Mouse (Mus musculus): ENCODE results near the gene Map3k10.

Map3k10 gene

GRCm38 (mm10) chr7:27674522-27675221, at the start of gene Map3k10:
Map3k10 (minus strand) TSS chr7:27674598.
- in situ Hi-C loops (cut with MboI, MseI) = no loop called here

- in situ Hi-C loops (cut with MboI, MseI) = no loop called here
Measured at GRCm38 (mm10) chr7:27721951-27722350, 47.6 kb upstream of the Map3k10 start.

- in situ Hi-C loops (cut with MboI, MseI) = no loop called here
Measured at GRCm38 (mm10) chr7:27710402-27710801, 36.0 kb upstream of the Map3k10 start.

GRCm38 (mm10) chr7:27696711-27697110, 22.3 kb upstream of the Map3k10 start:
- in situ Hi-C loops (cut with MboI, MseI) = no loop called here

- in situ Hi-C loops (cut with MboI, MseI) = loop anchor here (5.0 kb wide), 1 partner anchor 36 kb away; no protein-coding TSS in a partner anchor
Measured at GRCm38 (mm10) chr7:27691076-27691475, 16.7 kb upstream of the Map3k10 start.

- in situ Hi-C loops (cut with MboI, MseI) = loop anchor here (10.0 kb wide), 1 partner anchor 116 kb away; the partner anchor contains the start of gene Zfp626
Measured at GRCm38 (mm10) chr7:27688815-27689612, 14.6 kb upstream of the Map3k10 start, which contains the start of gene Zfp607b. Zfp607b (plus strand) TSS chr7:27689340.

GRCm38 (mm10) chr7:27688246-27688788, 13.9 kb upstream of the Map3k10 start:
- in situ Hi-C loops (cut with MboI, MseI) = loop anchor here (10.0 kb wide), 1 partner anchor 116 kb away; the partner anchor contains the start of gene Zfp626

- in situ Hi-C loops (cut with MboI, MseI) = loop anchor here (10.0 kb wide), 1 partner anchor 117 kb away; the partner anchor contains the start of gene Zfp626
Measured at GRCm38 (mm10) chr7:27687836-27688235, 13.4 kb upstream of the Map3k10 start.

- in situ Hi-C loops (cut with MboI, MseI) = loop anchor here (10.0 kb wide), 1 partner anchor 118 kb away; the partner anchor contains the start of gene Zfp626
Measured at GRCm38 (mm10) chr7:27687043-27687442, 12.6 kb upstream of the Map3k10 start.

- in situ Hi-C loops (cut with MboI, MseI) = loop anchor here (10.0 kb wide), 1 partner anchor 119 kb away; the partner anchor contains the start of gene Zfp626
Measured at GRCm38 (mm10) chr7:27685681-27686080, 11.3 kb upstream of the Map3k10 start.

- in situ Hi-C loops (cut with MboI, MseI) = loop anchor here (10.0 kb wide), 1 partner anchor 120 kb away; the partner anchor contains the start of gene Zfp626
Measured at GRCm38 (mm10) chr7:27685220-27685619, 10.8 kb upstream of the Map3k10 start.

GRCm38 (mm10) chr7:27683218-27683617, 8.8 kb upstream of the Map3k10 start:
- in situ Hi-C loops (cut with MboI, MseI) = loop anchor here (10.0 kb wide), 1 partner anchor 122 kb away; the partner anchor contains the start of gene Zfp626

- in situ Hi-C loops (cut with MboI, MseI) = no loop called here
Measured at GRCm38 (mm10) chr7:27675222-27675612, 819 bp upstream of the Map3k10 start.

- in situ Hi-C loops (cut with MboI, MseI) = no loop called here
Measured at GRCm38 (mm10) chr7:27674195-27674521, 240 bp downstream of the Map3k10 start.

- in situ Hi-C loops (cut with MboI, MseI) = no loop called here
Measured at GRCm38 (mm10) chr7:27673575-27674131, 745 bp downstream of the Map3k10 start.

- in situ Hi-C loops (cut with MboI, MseI) = no loop called here
Measured at GRCm38 (mm10) chr7:27673064-27673574, 1.3 kb downstream of the Map3k10 start.

- in situ Hi-C loops (cut with MboI, MseI) = no loop called here
Measured at GRCm38 (mm10) chr7:27662038-27662437, 12.4 kb downstream of the Map3k10 start.

GRCm38 (mm10) chr7:27658712-27659663, 15.4 kb downstream of the Map3k10 start:
- in situ Hi-C loops (cut with MboI, MseI) = no loop called here

- in situ Hi-C loops (cut with MboI, MseI) = no loop called here
Measured at GRCm38 (mm10) chr7:27657824-27658395, 16.5 kb downstream of the Map3k10 start.

GRCm38 (mm10) chr7:27656600-27656999, 17.8 kb downstream of the Map3k10 start:
- in situ Hi-C loops (cut with MboI, MseI) = no loop called here

All from T-helper 2 cell (primary cell).